Mouse (Mus musculus) thymus, postnatal 36 days (tissue): ENCODE data around the gene Adgrl3.

Experiments used
- DNase-seq, 2 experiments: peaks; one replicate each; pipeline ENCODE4 v3.0.0; 2022; ENCODE audit warnings: mixed read lengths in 2 of 2

Adgrl3 gene

GRCm38 (mm10) chr5:81582886-81583285, 562.9 kb downstream of the Adgrl3 start:
- DNase-seq, result no peak

- DNase-seq, result no peak
These were observed 563.5 kb downstream of the Adgrl3 start for GRCm38 (mm10) chr5:81583425-81583824.

GRCm38 (mm10) chr5:81584945-81585344, 565.0 kb downstream of the Adgrl3 start:
- no peak for DNase-seq

- DNase-seq, result no peak
These were observed 570.2 kb downstream of the Adgrl3 start for GRCm38 (mm10) chr5:81590005-81590694.

- DNase-seq, result no peak
These were observed 571.5 kb downstream of the Adgrl3 start for GRCm38 (mm10) chr5:81591481-81591880.

GRCm38 (mm10) chr5:81593396-81593995, 573.6 kb downstream of the Adgrl3 start:
- DNase-seq, result no peak

GRCm38 (mm10) chr5:81598041-81598440, 578.1 kb downstream of the Adgrl3 start:
- DNase-seq, result no peak

- no peak for DNase-seq
These were observed 583.0 kb downstream of the Adgrl3 start for GRCm38 (mm10) chr5:81602889-81603288.

GRCm38 (mm10) chr5:81605646-81606045, 585.7 kb downstream of the Adgrl3 start:
- DNase-seq, result no peak

GRCm38 (mm10) chr5:81610223-81610622, 590.3 kb downstream of the Adgrl3 start:
- no peak for DNase-seq

- DNase-seq, result no peak
These were observed 594.7 kb downstream of the Adgrl3 start for GRCm38 (mm10) chr5:81614674-81615073.

- DNase-seq, result no peak
These were observed 601.2 kb downstream of the Adgrl3 start for GRCm38 (mm10) chr5:81621106-81621505.

GRCm38 (mm10) chr5:81621715-81622114, 601.8 kb downstream of the Adgrl3 start:
- no peak for DNase-seq

- DNase-seq, result no peak
These were observed 603.9 kb downstream of the Adgrl3 start for GRCm38 (mm10) chr5:81623846-81624245.

- no peak for DNase-seq
These were observed 616.2 kb downstream of the Adgrl3 start for GRCm38 (mm10) chr5:81636169-81636568.

- no peak for DNase-seq
These were observed 618.5 kb downstream of the Adgrl3 start for GRCm38 (mm10) chr5:81638422-81638821.

GRCm38 (mm10) chr5:81640118-81640517, 620.2 kb downstream of the Adgrl3 start:
- no peak for DNase-seq

GRCm38 (mm10) chr5:81645557-81645956, 625.6 kb downstream of the Adgrl3 start:
- DNase-seq, result no peak

- DNase-seq, result no peak
These were observed 634.0 kb downstream of the Adgrl3 start for GRCm38 (mm10) chr5:81653941-81654340.

GRCm38 (mm10) chr5:81661611-81662390, 641.9 kb downstream of the Adgrl3 start:
- no peak for DNase-seq

GRCm38 (mm10) chr5:81671025-81671424, 651.1 kb downstream of the Adgrl3 start:
- DNase-seq, result no peak

- DNase-seq, result no peak
These were observed 654.5 kb downstream of the Adgrl3 start for GRCm38 (mm10) chr5:81674275-81674974.

GRCm38 (mm10) chr5:81674975-81675371, 655.0 kb downstream of the Adgrl3 start:
- no peak for DNase-seq
